Mouse (Mus musculus) lung, embryonic 16.5 days (tissue): ENCODE measurements around the gene Slc35c2. TPM values are rescaled to one million over a fixed set of nuclear protein-coding genes. Genes with fewer than 3 reads are reported as not detected.

Source experiments
- ATAC-seq: fragments of 200-750 bp; cut with Nextera tagmentation; 2 replicates; pipeline ENCODE4 v1.8.0; 2017; ENCODE audit warnings: low read depth, mild to moderate bottlenecking, moderate library complexity
- H3K27ac ChIP-seq: fragments of 300-500 bp; sonication (generic); 2 replicates; pipeline ENCODE4 v1.5.1; 2014; ENCODE audit warnings: mild to moderate bottlenecking, control low read depth, low read length
- H3K27me3 ChIP-seq: fragments of 300-500 bp; sonication (generic); 2 replicates; pipeline ENCODE4 v1.6.1; 2014; ENCODE audit warnings: low read depth, low read length, mixed read lengths; ENCODE audit not compliant: control insufficient read depth, insufficient read depth
- H3K36me3 ChIP-seq: fragments of 300-500 bp; sonication (generic); 2 replicates; pipeline ENCODE4 v1.6.1; 2014; ENCODE audit warnings: low read length; ENCODE audit not compliant: control insufficient read depth, insufficient read depth
- H3K4me1 ChIP-seq: fragments of 300-500 bp; sonication (generic); replicated peaks from 2 replicates; pipeline ENCODE4 v1.6.1; 2014; ENCODE audit warnings: low read length, mixed read lengths; ENCODE audit not compliant: control insufficient read depth, insufficient read depth
- H3K4me2 ChIP-seq: fragments of 300-500 bp; sonication (generic); 2 replicates; pipeline ENCODE4 v1.6.1; 2014; ENCODE audit warnings: low read depth, low read length, control low read depth
- H3K4me3 ChIP-seq: fragments of 300-500 bp; sonication (generic); 2 replicates; pipeline ENCODE4 v1.5.1; 2014; ENCODE audit warnings: mild to moderate bottlenecking, low read length, control low read depth
- H3K9ac ChIP-seq: fragments of 300-500 bp; sonication (generic); 2 replicates; pipeline ENCODE4 v1.6.1; 2014; ENCODE audit warnings: low read length, control low read depth
- H3K9me3 ChIP-seq: fragments of 300-500 bp; sonication (generic); 2 replicates; pipeline ENCODE4 v1.6.1; 2016; ENCODE audit warnings: low read length; ENCODE audit not compliant: control insufficient read depth
- WGBS: fragments of 180-500 bp; shearing (Covaris S2); extraction: QIAGEN DNeasy Blood & Tissue Kit; methylation state at CpG from one replicate; pipeline ENCODE4 v1.1.7; 2014; 5-methylcytosine and 5-hydroxymethylcytosine counted together
- polyA plus RNA-seq: library from polyadenylated mRNA; unstranded; fragments of >200 nt; fragmentation: Nextera tagmentation; extraction: Ambion mirVana; gene quantifications from 2 replicates; pipeline ENCODE4 v1.2.1, GENCODE M21; 2015

Slc35c2 gene
- polyA plus RNA-seq, 1 experiment from 2014 or later, result 47.9 TPM

DNA sequence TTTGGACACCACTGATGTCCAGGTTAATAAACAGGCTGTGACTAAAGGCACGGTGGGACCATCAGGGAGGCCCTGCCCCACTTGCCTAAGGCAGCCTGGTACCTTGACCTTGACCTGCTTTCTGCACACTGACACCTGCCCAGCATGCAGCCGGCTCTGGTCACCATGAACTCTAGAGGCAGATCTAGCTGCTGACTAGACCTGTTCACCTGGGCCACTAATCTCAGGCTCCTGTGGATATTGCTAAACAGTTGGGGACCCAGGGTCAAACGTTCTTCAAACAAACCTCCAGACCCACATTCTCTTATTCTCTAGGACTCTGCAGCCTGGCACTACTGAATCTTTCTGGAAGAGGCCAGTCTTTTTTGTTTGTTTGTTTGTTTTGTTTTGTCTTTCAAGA, 2.6 kb downstream of the Slc35c2 start:
- Histone ChIP-seq H3K36me3 (peaks cover 10% of the 10 kb centered on the region), H3K9me3 (no peaks in the 10 kb centered on the region), H3K4me1 (peaks cover 21% of the 10 kb centered on the region), H3K27ac (no peak overlapping the region), H3K4me3 (no peak overlapping the region), H3K27me3 (no peaks in the 10 kb centered on the region), H3K4me2 (no peak overlapping the region), H3K9ac (no peak overlapping the region)
- no peak for ATAC-seq
- 70% methylated on average over 3 of the region's 3 CpGs for WGBS

DNA sequence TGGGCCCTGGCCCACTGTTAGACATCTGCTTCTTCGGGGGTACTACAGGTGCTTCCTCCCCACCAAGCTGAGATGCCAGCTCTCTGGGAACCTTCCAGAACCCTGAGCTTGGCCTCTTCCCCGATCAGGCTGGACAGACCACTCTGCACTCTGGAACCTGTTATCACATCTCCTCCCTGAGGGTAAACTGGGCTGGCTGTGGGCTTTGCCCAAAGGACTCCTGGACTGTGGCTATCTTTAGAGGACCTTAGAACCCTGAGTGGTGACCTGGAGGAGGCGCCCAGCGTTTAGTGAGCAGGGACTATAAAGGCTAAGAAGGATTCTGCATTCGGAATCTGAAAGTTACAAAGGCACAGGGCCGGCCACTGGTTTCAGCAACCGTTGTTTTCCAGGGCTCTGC, 3.3 kb downstream of the Slc35c2 start:
- Histone ChIP-seq H3K27ac (no peak overlapping the region), H3K9me3 (no peaks in the 10 kb centered on the region), H3K27me3 (no peaks in the 10 kb centered on the region), H3K4me3 (no peak overlapping the region), H3K4me2 (no peak overlapping the region), H3K36me3 (peaks cover 5% of the 10 kb centered on the region; the same call in 1 of the 2 replicates), H3K9ac (no peak overlapping the region), H3K4me1 (peaks cover 21% of the 10 kb centered on the region)
- ATAC-seq, result no peak
- 90% methylated on average over 7 of the region's 7 CpGs for WGBS

DNA sequence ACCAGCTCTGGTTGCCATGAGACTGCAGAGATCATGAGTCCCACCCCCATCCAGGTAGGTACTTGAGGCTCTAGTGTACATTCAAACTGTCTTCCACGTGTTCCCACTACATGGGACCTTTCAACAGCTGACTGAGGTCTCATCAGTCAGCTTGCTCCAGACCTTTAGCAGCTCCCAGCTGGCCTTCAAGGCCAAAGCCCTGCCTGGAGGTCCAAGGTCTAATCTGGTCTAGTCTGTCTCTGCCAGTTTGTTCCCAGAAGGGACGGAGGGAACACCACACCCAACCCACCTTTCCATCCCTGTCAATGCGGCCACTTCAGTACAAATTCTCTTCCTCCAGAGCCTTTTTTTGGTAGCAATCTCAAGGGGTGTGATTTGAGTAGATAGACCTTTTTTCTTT, 4.0 kb downstream of the Slc35c2 start:
- H3K4me3 ChIP-seq, result no peak overlapping the region

DNA sequence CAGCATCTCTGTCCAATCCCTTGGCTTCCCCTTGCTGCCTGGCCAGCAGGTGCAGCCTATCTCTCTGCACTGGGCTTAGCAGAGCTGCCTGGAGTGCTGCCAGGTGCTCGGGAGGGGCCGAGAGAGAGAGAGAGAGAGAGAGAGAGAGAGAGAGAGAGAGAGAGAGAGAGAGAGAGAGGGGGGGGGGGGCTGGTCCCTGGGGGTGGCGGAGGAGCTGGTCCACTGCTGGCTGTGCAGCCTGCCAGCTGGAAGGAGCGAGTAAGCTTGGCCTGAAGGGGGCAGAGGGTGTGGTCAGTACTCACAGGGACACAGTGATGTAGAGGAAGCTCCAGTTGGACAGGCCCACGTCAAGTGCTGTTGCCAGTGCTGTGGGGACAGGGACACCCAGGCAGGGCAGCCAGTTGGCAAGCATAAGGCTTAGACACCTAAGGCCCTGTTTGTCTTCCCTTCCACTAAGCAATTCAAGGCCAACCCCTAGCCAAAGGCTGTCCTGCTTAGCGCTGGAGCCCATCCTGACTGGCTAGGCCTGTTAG, 5.8 kb downstream of the Slc35c2 start:
- no peak overlapping the region for H3K4me3 ChIP-seq
- no peak overlapping the region for H3K4me2 ChIP-seq
- no peaks in the 10 kb centered on the region for H3K27me3 ChIP-seq
- H3K4me1 ChIP-seq, result peaks cover 7% of the 10 kb centered on the region
- WGBS, result 59% methylated on average over 3 of the region's 6 CpGs
- H3K9ac ChIP-seq, result no peak overlapping the region
- ATAC-seq, result peak; percentile 58; the same call in 1 of the 2 replicates
- H3K36me3 ChIP-seq, result peaks cover 7% of the 10 kb centered on the region
- no peak overlapping the region for H3K27ac ChIP-seq
- H3K9me3 ChIP-seq, result no peaks in the 10 kb centered on the region

More for the DNA sequence above, 4.0 kb downstream of the Slc35c2 start:
- peaks cover 17% of the 10 kb centered on the region for H3K4me1 ChIP-seq
- no peak overlapping the region for H3K9ac ChIP-seq
- no peaks in the 10 kb centered on the region for H3K27me3 ChIP-seq
- WGBS, result 86% methylated on average over 3 of the region's 3 CpGs
- H3K9me3 ChIP-seq, result no peaks in the 10 kb centered on the region
- H3K27ac ChIP-seq, result no peak overlapping the region
- H3K36me3 ChIP-seq, result peaks cover 3% of the 10 kb centered on the region; the same call in 1 of the 2 replicates
- ATAC-seq, result no peak
- no peak overlapping the region for H3K4me2 ChIP-seq

DNA sequence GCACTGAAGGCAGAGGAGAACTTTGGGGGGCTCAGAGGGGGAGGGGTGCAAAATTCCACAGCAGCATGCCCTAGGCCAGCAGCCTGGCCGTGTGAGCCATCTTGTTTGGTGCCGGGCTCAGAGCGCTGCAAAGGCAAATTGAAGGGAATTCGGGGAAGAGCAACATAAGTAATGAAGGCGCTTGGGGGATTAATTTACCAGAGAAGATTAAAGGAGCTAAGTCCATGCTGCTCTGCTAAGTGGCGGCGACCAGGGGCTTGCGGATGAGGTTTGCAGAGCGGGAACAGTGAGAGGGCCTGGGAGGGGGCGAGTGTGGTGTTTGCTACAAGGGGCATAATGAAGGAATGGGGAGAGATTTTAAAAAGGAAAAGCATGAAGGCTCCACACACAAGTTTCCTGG, 8.3 kb downstream of the Slc35c2 start:
- peaks cover 7% of the 10 kb centered on the region for H3K36me3 ChIP-seq
- H3K27me3 ChIP-seq, result no peaks in the 10 kb centered on the region
- H3K4me3 ChIP-seq, result no peak overlapping the region
- WGBS, result 67% methylated on average over 10 of the region's 10 CpGs
- no peaks in the 10 kb centered on the region for H3K9me3 ChIP-seq
- H3K27ac ChIP-seq, result no peak overlapping the region
- H3K9ac ChIP-seq, result no peak overlapping the region
- no peak for ATAC-seq
- H3K4me1 ChIP-seq, result 0 out of 2 replicates have a peak, but pooled peaks cover 2% of the 10 kb centered on the region
- no peak overlapping the region for H3K4me2 ChIP-seq

DNA sequence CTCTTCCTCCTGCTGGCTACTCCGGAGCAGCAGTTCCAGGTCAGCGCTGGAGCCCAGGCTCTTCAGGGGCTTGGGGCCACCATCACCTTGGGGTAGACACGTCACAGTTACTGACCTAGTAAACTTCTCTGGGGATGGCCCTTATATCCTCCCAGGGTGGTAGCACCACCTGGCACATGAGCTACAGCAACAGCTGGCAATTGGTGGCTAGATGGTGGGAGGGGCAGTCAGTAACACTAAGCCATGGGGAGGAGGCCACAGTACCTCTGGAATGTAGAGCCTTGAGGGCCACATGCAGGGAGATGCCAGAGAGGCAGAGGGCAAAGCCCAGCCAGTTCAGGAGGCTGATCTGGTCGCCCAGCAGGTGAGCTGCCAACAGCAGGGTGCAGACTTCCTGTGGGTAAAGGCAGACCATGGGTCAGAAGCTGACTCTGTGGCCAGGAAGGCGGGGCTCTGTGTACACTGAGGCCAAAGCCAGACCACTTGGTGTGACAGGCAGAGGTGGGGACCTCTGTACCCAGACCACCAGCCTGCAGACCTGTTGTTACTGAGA, 10.4 kb downstream of the Slc35c2 start:
- Histone ChIP-seq H3K27ac (no peak overlapping the region), H3K27me3 (no peaks in the 10 kb centered on the region), H3K9me3 (no peaks in the 10 kb centered on the region), H3K36me3 (peaks cover 7% of the 10 kb centered on the region), H3K4me3 (no peak overlapping the region), H3K4me2 (no peak overlapping the region), H3K4me1 (0 out of 2 replicates have a peak, but pooled peaks cover 2% of the 10 kb centered on the region), H3K9ac (no peak overlapping the region)
- 73% methylated on average over 5 of the region's 5 CpGs for WGBS
- no peak for ATAC-seq

DNA sequence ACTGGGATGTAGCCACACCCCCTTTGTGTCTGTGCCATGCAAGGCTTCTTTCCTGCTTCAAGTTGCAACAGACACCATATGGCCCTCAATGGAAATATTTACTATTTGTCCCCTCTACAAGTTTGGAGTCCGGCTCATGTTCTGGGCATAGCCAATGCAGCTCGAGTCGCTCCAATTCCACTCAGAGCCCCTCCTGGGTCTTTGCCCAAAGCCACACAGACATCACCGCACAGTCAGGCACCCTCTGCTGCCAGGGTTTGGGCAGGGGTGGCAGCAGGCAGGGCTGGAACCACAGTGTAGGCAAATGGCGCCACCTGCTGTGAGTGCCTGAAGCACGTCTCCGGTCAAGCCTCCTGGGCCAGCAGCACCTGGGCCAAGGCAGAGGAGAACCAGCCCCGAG, 11.8 kb downstream of the Slc35c2 start:
- peak; percentile 52 for ATAC-seq
- H3K9ac ChIP-seq, result no peak overlapping the region
- peaks cover 7% of the 10 kb centered on the region for H3K36me3 ChIP-seq
- H3K4me3 ChIP-seq, result no peak overlapping the region
- no peak overlapping the region for H3K27ac ChIP-seq
- 0 out of 2 replicates have a peak, but pooled peaks cover 2% of the 10 kb centered on the region for H3K4me1 ChIP-seq
- no peaks in the 10 kb centered on the region for H3K9me3 ChIP-seq
- no peak overlapping the region for H3K4me2 ChIP-seq
- WGBS, result 20% methylated on average over 8 of the region's 8 CpGs
- H3K27me3 ChIP-seq, result no peaks in the 10 kb centered on the region

DNA sequence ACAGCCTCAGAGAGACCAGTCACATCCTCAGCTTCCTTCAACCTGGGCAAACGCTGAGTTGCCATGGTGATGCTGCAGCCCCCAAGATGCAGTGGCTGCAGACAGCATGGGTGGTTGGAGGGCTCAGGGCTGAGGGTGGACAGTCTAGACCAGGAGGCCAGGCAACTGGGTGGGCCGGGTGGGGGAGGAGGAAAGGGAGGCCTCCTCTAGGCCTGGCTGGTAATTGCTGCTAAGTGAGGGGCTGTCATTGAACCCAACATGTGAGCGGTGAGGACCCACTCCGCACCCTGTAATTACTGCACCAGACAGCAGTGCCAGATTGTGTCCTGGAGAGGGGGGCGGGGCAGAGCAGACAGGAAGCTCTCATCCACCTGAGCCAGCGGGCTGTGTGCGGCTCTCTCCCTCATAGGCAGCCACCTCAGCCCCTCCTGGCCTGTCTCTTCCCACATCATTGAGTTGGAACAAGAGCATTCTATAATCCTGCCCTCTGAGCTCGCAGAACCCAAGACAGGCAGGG, 12.5 kb downstream of the Slc35c2 start:
- H3K27ac ChIP-seq, result no peak overlapping the region
- no peak overlapping the region for H3K4me3 ChIP-seq
- H3K9ac ChIP-seq, result no peak overlapping the region
- WGBS, result 39% methylated on average over 8 of the region's 8 CpGs
- H3K4me1 ChIP-seq, result 0 out of 2 replicates have a peak, but pooled peaks cover 2% of the 10 kb centered on the region
- peak; percentile 21 for ATAC-seq
- no peaks in the 10 kb centered on the region for H3K27me3 ChIP-seq
- peaks cover 4% of the 10 kb centered on the region; the same call in 1 of the 2 replicates for H3K36me3 ChIP-seq
- no peaks in the 10 kb centered on the region for H3K9me3 ChIP-seq
- no peak overlapping the region for H3K4me2 ChIP-seq

DNA sequence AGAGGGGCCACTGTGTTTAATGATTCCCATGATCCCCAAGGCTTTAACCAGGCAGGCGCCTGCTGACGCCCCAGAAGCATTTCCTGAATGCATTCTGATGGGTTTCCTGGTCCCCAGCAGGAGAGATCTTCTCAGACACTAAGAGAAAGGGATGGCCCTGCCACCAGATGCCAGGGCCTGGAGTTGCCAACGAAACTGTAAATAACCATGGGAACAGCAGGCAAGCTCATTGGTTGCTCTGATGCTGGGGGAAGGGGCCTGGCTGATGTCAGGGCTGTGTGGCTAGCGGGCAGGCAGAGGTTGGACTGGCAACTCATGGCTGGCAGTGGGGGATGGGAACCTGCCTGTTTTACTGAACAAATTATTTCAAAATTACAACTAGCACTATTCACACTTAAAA, 14.1 kb downstream of the Slc35c2 start:
- 43% methylated on average over 4 of the region's 4 CpGs for WGBS
- no peak overlapping the region for H3K9ac ChIP-seq

More for the DNA sequence above, 14.1 kb downstream of the Slc35c2 start:
- Histone ChIP-seq H3K4me2 (no peak overlapping the region), H3K9me3 (no peaks in the 10 kb centered on the region), H3K27me3 (no peaks in the 10 kb centered on the region), H3K4me1 (0 out of 2 replicates have a peak, but pooled peaks cover 2% of the 10 kb centered on the region), H3K4me3 (no peak overlapping the region), H3K36me3 (peaks cover 4% of the 10 kb centered on the region; the same call in 1 of the 2 replicates), H3K27ac (no peak overlapping the region)
- ATAC-seq, result no peak
